8 mouse cellular contexts compared by ENCODE assay signal in genomic region chr9:63958337-63959030, GRCm38 (mm10).
DNase-seq lines count a peak whose midpoint lies in the region; ATAC-seq and TF ChIP-seq lines count a peak whose summit lies in the region.

No protein-coding gene starts in this region.

- H3K27ac ChIP-seq in heart, embryonic 12.5 days (ENCODE audit: poor library complexity, severe bottlenecking) = peak overlapping the region; percentile 89
- no peak overlapping the region for H3K27ac ChIP-seq in layer of hippocampus, adult 2 months
- no peak overlapping the region for H3K27ac ChIP-seq in cerebellum, adult 2 months (ENCODE audit: insufficient read depth, low read length)

- H3K4me3 ChIP-seq in heart, embryonic 12.5 days = no peak overlapping the region
- H3K4me3 ChIP-seq in layer of hippocampus, adult 2 months = no peak overlapping the region; the same call in 1 of the 2 replicates
- H3K4me3 ChIP-seq in cerebellum, adult 2 months (replicated peaks; ENCODE audit: insufficient read depth, low read depth, low read length) = no peak overlapping the region

- peaks cover 98% of the 10 kb centered on the region for H3K4me1 ChIP-seq in heart, embryonic 12.5 days (replicated peaks)
- peaks cover 8% of the 10 kb centered on the region; the same call in 1 of the 2 replicates for H3K4me1 ChIP-seq in cerebellum, adult 2 months (ENCODE audit: control insufficient read depth, insufficient read depth, low read length)

- H3K9ac ChIP-seq in heart, embryonic 12.5 days = peak overlapping the region; percentile 33

- peaks cover 8% of the 10 kb centered on the region for H3K36me3 ChIP-seq in heart, embryonic 12.5 days

- ATAC-seq in heart, embryonic 12.5 days (ENCODE audit: insufficient number of reproducible peaks, low FRiP score) = peak; percentile 41

- H3K9me3 ChIP-seq in heart, embryonic 12.5 days (replicated peaks) = no peaks in the 10 kb centered on the region

- no peak for TF ChIP-seq CTCF in layer of hippocampus, adult 2 months (conservative IDR thresholded peaks at IDR 0.05)
- TF ChIP-seq CTCF in cerebellum, adult 2 months (IDR thresholded peaks at IDR 0.05; ENCODE audit: borderline replicate concordance, insufficient read depth, low read depth, low read length) = no peak

- H3K27me3 ChIP-seq in heart, embryonic 12.5 days (replicated peaks) = no peaks in the 10 kb centered on the region
- H3K27me3 ChIP-seq in cerebellum, adult 2 months (ENCODE audit: control insufficient read depth, insufficient read depth, low read length) = no peaks in the 10 kb centered on the region

- H3K4me2 ChIP-seq in heart, embryonic 12.5 days = peak overlapping the region; percentile 48

- peak; percentile 79 for DNase-seq in MN1 (ENCODE audit: low spot score)
- peak; percentile 47 for DNase-seq in embryo, embryonic 10 days (ENCODE audit: low spot score)
- peak; percentile 88 for DNase-seq in kidney, postnatal 10 days
- DNase-seq in lung, postnatal 4 days = peak; percentile 78 to 85
- DNase-seq in cerebellum, adult 11-12 months = no peak
- DNase-seq in layer of hippocampus, adult 2 months (ENCODE audit: low spot score in 2 of 2) = no peak
- no peak for DNase-seq in cerebellum, adult 2 months

- 15% methylated on average over 15 of the region's 15 CpGs for WGBS in heart, embryonic 12.5 days
- WGBS in cerebellum, adult 2 months = 47% methylated on average over 15 of the region's 15 CpGs

- no peak for TF ChIP-seq POLR2A in cerebellum, adult 2 months (IDR thresholded peaks at IDR 0.05; ENCODE audit: borderline replicate concordance, insufficient read depth, low read length)

Comparison
In these comparisons a context has a peak if more than half of its experiments do, and no peak if none do; other contexts are left out.
1. DNase-seq: peak in MN1 (single experiment), embryo, embryonic 10 days (single experiment), kidney, postnatal 10 days (single experiment) and lung, postnatal 4 days (2 of 2); none in cerebellum, adult 11-12 months (single experiment), layer of hippocampus, adult 2 months (0 of 2) and cerebellum, adult 2 months (0 of 2).